Mouse (Mus musculus): ENCODE measurements around the gene Cnksr1. TPM values are rescaled to one million over a fixed set of nuclear protein-coding genes. Genes with fewer than 3 reads are reported as not detected.

Gene Cnksr1
- total RNA-seq, 2 experiments from 2014 or later, result 0.27 to 0.66 TPM

GRCm38 (mm10) chr4:134227194-134227593 lies 11.0 kb downstream of the Cnksr1 start, which contains the start of gene Catsper4:
Gene Catsper4 (minus strand): TSS chr4:134227383.
- DNase-seq (ENCODE audit: low spot score in 2 of 2), result no peak
- intact Hi-C loops (cut with DNase I), result loop anchor here (5.0 kb wide), 1 partner anchor 35 kb away; no protein-coding TSS in a partner anchor

DNA sequence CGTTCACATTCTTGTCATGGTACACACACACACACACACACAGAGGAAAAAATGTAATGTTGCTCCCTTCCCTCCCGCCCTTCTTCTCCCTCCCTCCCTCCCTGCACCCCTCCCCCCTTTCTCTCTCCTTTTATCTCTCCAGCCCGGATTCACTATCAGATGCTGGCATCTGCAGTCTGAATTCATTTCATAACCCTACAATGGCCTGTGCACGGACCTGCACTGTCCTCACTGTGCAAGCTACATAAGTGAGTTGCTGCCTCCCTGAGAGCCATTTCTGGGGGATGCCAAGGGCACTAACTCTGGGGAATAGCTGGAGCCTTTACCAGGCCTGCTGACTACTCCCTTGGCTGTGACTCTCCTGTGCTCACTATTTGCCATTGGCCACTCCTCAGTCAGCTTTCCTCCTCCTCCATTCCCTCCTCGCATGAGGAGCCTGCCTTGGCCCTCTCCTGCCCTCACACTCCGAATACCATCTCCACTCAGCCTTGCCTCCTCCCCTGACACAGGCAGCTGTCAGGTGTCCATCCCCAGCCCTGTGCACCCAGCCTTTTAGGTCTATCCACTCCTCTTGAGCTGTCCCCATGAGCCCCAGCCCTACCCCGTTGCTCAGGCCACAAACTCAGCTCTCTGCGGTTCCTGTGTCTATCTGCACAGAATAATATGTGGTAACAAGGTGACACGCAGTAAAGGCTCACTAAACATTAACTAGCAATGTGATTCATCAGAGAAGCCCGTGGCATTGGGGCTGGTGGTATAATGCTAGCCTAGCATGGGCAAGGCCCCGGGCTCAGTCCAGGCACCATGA lies 15.2 kb downstream of the Cnksr1 start:
- no peak for DNase-seq (ENCODE audit: low spot score in 2 of 2)

DNA sequence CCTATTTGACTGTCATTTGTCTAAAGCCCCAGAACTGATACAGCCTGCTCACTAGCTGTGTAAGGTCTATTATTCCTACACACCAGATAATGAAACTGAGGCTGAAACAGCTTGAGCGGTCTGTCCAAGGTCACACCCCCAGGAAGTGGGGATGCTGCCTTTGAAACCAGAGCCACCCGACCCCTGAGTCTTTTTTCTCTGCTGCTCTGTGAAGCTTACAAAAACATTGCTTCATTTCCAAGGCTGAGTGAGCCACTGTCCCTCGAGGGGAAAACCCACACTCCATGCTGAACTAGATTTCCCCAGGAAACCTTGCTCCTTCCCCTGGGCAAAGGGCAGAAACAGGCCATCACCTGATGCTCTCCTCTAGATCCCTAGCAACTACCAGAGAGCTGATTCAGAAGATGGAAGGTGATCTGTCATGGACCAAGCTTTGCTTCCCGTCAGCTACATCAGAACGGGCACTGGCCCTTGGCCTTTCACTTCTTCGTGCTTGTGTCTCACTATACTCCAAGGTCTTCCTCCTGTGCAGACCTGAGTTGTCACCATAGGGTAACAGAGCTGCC lies 31.6 kb downstream of the Cnksr1 start:
- intact Hi-C loops (cut with DNase I), result no loop called here
- DNase-seq (ENCODE audit: low spot score in 2 of 2), result no peak

More for the DNA sequence above, 15.2 kb downstream of the Cnksr1 start:
- intact Hi-C loops (cut with DNase I), result no loop called here

- intact Hi-C loops (cut with DNase I), result no loop called here
- no peak for DNase-seq (ENCODE audit: low spot score in 2 of 2)
Measured at GRCm38 (mm10) chr4:134203340-134203896, 34.8 kb downstream of the Cnksr1 start.

GRCm38 (mm10) chr4:134202904-134203303 lies 35.3 kb downstream of the Cnksr1 start, which contains the start of gene Gm7534:
Gene Gm7534 (minus strand): TSS chr4:134203004.
- intact Hi-C loops (cut with DNase I), result no loop called here

DNA sequence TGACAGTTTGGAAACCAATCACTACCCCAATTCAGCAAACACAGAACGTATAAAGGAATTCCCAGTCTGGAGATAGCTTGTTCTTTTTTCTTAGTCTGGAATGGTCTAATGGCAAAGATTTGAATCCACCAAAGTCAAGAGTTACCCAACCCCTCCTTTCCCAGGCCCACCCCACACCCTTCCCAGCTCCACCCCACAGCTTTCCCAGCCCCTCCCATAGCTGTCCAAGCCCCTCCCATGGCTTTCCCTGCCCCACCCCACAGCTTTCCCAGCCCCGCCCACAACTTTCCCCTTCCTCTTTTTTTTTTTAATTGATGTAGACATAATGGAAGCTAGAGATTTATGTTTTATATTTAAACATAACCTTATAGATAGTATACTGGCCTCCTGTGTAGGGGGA lies 38.8 kb downstream of the Cnksr1 start:
- DNase-seq (ENCODE audit: low spot score in 2 of 2), result no peak
- intact Hi-C loops (cut with DNase I), result no loop called here

More at GRCm38 (mm10) chr4:134202904-134203303, 35.3 kb downstream of the Cnksr1 start, which contains the start of gene Gm7534:
- DNase-seq (ENCODE audit: low spot score in 2 of 2), result no peak

GRCm38 (mm10) chr4:134186268-134186667 lies 51.9 kb downstream of the Cnksr1 start:
- no peak for DNase-seq (ENCODE audit: low spot score in 2 of 2)
- intact Hi-C loops (cut with DNase I), result loop anchor here (5.0 kb wide), 1 partner anchor 61 kb away; the partner anchor contains the start of genes Gm30191 and Zfp593

DNA sequence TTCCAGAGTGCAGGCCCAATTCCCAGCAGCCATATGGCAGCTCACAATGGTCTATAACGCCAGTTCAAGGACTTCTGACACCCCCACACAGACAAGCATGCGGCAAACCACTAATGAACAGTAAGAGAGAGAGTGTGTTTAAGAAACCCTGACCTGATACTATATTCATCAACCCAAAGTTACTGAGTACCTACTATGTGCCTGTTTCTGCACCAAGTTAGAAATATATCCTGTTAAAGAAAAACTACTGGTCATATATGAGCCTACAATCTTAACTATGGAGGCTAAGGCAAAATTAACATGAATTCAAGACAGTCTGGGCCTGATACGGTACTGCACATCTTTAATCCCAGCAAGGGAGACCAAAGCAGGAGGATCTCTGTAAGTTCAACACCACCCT lies 52.6 kb downstream of the Cnksr1 start:
- no peak for DNase-seq (ENCODE audit: low spot score in 2 of 2)
- intact Hi-C loops (cut with DNase I), result loop anchor here (5.0 kb wide), 1 partner anchor 62 kb away; the partner anchor contains the start of genes Gm30191 and Zfp593

GRCm38 (mm10) chr4:134183711-134184110 lies 54.5 kb downstream of the Cnksr1 start:
- intact Hi-C loops (cut with DNase I), result no loop called here
- no peak for DNase-seq (ENCODE audit: low spot score in 2 of 2)

GRCm38 (mm10) chr4:134181825-134182224 lies 56.4 kb downstream of the Cnksr1 start:
- DNase-seq (ENCODE audit: low spot score in 2 of 2), result no peak
- intact Hi-C loops (cut with DNase I), result no loop called here

DNA sequence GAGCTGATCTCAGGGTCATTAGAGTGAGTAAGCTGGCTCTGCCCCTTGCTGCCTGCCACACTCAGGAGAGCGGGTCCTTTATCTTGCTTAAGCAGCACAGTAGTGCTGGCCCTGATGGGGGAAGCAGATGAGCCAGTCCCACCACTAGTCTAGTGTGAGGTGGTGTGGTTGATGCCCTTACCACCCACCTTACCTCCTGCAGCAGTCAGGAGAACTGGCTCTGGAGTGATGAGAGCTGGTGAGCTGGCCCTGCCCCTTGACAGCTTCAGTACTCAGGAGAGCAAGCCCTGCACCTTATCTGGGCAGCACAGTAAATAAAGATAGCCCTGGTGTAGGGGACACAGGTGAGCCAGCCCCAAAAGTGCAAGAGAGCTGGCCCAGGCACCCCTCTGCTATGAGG lies 57.1 kb downstream of the Cnksr1 start:
- no peak for DNase-seq (ENCODE audit: low spot score in 2 of 2)
- intact Hi-C loops (cut with DNase I), result no loop called here

Other genes with a start within 250 kb of the Cnksr1 start
- gene Dhdds, start 237.5 kb downstream of the Cnksr1 start, total RNA-seq (2021), result 10 to 100 TPM; 61.9 to 63.3 TPM
- gene Lin28a, start 219.6 kb downstream of the Cnksr1 start, total RNA-seq (2021), result not detected
- not detected for gene Zfp683, start 184.6 kb downstream of the Cnksr1 start, total RNA-seq (2021)
- gene Crybg2, start 177.6 kb downstream of the Cnksr1 start, total RNA-seq (2021), result 1 to 10 TPM; 3.5 to 4.2 TPM
- gene Cd52, start 143.3 kb downstream of the Cnksr1 start, total RNA-seq (2021), result 1 to 10 TPM; 1.4 to 2.7 TPM
- gene Ubxn11, start 135.8 kb downstream of the Cnksr1 start, total RNA-seq (2021), result 10 to 100 TPM; 23.3 to 46.3 TPM
- gene Sh3bgrl3, start 109.6 kb downstream of the Cnksr1 start, total RNA-seq (2021), result 100 to 1,000 TPM; 187 to 235 TPM
- gene Cep85, start 51.3 kb downstream of the Cnksr1 start, total RNA-seq (2021), result 10 to 100 TPM; 14.3 to 18.3 TPM
- not detected for gene Gm7534, start 35.4 kb downstream of the Cnksr1 start, total RNA-seq (2021)
- gene Catsper4, start 11.0 kb downstream of the Cnksr1 start, total RNA-seq (2021), result not detected
- gene E130218I03Rik, start 5.3 kb upstream of the Cnksr1 start, total RNA-seq (2021), result under 1 TPM in 1 of 2 experiments, not detected in 1; 0.47 TPM
- 10 to 100 TPM in 1 of 2 experiments, 1 to 10 TPM in 1; 9.2 to 13.2 TPM for gene Zfp593, start 7.2 kb upstream of the Cnksr1 start, total RNA-seq (2021)
- not detected for gene Gm30191, start 8.5 kb upstream of the Cnksr1 start, total RNA-seq (2021)
- gene Grrp1, start 15.7 kb upstream of the Cnksr1 start, total RNA-seq (2021), result 1 to 10 TPM; 2.8 to 3.4 TPM
- gene Pdik1l, start 49.5 kb upstream of the Cnksr1 start, total RNA-seq (2021), result 10 to 100 TPM; 18.1 to 21.6 TPM
- under 1 TPM; 0.22 to 0.27 TPM for gene Trim63, start 76.7 kb upstream of the Cnksr1 start, total RNA-seq (2021)
- not detected for gene Slc30a2, start 104.8 kb upstream of the Cnksr1 start, total RNA-seq (2021)
- 10 to 100 TPM; 46.2 to 60.6 TPM for gene Extl1, start 145.5 kb upstream of the Cnksr1 start, total RNA-seq (2021)
- gene Pafah2, start 157.9 kb upstream of the Cnksr1 start, total RNA-seq (2021), result 1 to 10 TPM; 6.7 to 7.5 TPM
- gene Stmn1, start 229.9 kb upstream of the Cnksr1 start, total RNA-seq (2021), result 1,000 to 10,000 TPM; 1,022 to 1,141 TPM

Measured in left cerebral cortex, postnatal 36 days (tissue).